Mouse (Mus musculus) skeletal muscle tissue, adult 2 months (tissue): ENCODE data around the gene Sgsm1.

Experiments
- DNase-seq: peaks from one replicate; pipeline ENCODE4 v3.0.0-alpha.2; 2012; ENCODE audit warnings: low read depth, low spot score

The Sgsm1 gene

GRCm38 (mm10) chr5:113283726-113284125, 26.9 kb downstream of the Sgsm1 start:
- DNase-seq = no peak

- no peak for DNase-seq
These were observed 29.0 kb downstream of the Sgsm1 start for GRCm38 (mm10) chr5:113281557-113281956.

DNA sequence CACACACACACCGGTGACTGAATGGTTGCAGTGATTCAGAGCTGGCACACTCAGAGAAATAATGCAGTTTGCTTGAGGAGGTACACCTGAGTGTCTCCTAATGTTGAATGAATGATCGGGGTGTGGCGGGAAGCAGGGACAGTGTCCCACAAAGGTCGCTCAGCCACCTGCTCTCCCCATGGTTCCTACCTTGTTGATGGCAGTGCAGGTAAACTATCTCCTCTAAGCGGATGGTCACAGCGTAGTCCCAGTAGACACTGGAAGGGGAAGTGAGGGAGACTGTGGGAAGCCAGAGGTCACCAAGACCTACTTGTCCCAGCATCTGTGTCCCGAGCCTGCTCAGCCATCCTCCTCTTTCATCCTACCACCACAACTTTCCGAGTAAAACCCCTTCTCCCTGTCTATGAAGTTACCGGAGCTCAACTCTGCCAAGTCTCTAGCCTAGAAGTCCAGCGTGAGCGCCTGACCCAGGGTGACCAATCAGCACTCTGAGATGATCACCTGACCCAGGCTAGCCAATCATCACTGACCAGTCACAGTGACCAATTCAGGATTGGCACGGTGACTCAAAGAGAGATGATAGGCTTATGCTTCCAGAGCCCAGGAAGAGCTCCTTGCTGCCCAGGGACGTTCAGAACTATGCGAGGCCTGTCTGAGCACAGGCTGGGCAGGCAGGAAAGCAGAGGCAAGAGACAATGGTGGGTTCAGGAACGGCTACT, 30.3 kb downstream of the Sgsm1 start:
- no peak for DNase-seq

- DNase-seq = no peak
These were observed 34.7 kb downstream of the Sgsm1 start for GRCm38 (mm10) chr5:113275839-113276238.

DNA sequence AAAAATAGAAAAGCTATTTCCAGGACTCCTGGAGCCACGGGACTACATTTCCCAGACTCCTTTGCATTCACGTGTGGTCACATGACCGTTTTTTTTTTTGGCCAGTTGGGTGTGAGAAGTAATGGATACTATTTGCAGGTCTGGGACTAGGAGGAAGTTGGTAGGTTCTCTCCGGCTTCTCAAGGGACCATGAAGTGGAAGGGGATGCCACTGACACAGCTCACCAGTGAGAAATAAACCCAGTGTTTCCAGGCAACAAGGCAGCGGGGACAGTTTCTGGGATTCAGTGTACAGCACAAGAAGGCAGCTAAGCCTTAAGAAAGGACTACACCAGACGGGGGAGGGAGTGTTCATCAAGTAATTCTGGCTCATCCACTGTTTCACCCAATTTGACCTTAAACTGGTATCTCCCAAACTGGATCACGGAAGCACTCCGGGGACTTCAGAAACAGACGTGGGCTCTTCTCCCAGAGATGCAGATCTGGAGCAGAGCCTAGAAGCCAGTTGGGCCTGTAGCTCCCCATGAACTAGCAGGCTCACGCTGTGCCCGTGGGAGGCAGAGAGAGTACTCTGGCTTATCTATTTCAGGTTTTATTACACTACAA, 39.3 kb downstream of the Sgsm1 start:
- DNase-seq = peak; percentile 49

DNA sequence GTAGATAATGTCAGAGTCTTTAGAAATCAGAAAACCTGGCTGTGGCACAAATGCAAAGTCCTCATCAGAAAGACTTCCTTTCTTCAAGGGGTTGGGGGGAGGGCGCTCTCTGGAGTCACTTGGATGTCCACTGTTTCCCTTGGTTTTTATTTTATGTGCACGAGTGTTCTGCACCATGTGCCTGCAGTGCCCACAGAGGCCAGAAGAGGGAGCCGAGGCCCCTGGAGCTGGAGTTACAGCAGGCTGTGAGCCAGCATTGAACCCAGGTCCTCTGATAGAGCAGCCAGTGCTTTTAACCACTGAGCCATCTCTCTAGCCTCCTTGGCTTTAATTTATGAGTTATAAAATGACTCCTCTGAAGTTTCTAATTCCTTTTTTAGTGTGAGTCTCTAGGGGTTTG, 40.5 kb downstream of the Sgsm1 start:
- no peak for DNase-seq

GRCm38 (mm10) chr5:113268246-113268645, 42.3 kb downstream of the Sgsm1 start:
- no peak for DNase-seq

- DNase-seq = no peak
These were observed 44.9 kb downstream of the Sgsm1 start for GRCm38 (mm10) chr5:113265637-113266036.

DNA sequence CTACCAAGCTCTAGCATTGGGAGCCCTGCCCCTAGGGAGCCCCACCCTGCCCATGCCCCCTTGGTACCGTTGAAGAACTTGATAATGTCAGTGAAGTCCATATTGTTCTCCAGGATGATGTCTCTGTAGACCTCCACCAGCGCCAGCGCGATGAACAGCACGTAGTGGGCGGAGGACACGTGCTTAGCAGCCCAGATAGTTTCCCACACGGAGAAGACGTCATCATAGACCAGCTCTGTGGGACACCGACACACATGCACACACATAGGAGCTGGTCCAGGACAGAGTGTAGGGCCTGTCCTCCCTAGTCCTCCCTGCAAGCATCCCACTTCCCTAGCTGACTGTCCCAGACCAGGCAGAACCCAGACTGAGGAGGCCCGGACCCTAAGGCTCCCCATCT, 59.8 kb downstream of the Sgsm1 start:
- no peak for DNase-seq

- DNase-seq = no peak
These were observed 61.2 kb downstream of the Sgsm1 start for GRCm38 (mm10) chr5:113249263-113249930.

GRCm38 (mm10) chr5:113230196-113230595, 80.4 kb downstream of the Sgsm1 start:
- DNase-seq = no peak

DNA sequence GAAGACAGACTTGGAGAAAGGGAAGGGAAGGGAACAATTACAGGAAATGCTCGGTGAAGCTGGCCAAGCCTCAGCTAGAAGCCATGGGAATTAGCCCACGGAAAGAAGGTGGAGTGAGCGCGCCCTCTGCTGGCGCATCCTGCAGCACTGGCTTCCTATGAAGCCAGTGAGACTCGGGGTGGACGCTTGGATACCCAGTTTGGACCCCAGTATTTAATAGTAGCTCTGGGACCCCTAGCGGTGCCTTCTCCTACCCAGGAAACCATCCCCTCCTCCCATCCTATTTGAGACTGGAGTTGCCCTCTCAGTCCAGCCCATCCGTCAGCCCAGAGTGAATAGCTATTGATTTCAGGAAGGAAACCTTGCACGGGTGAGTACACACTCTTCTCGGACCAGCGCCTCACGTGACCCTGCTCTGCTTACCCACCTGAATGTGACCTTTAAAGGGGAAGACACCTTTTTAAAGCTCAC, 83.9 kb downstream of the Sgsm1 start, which contains the start of gene Tmem211:
Gene Tmem211, plus strand, starts transcription at position 278 of the 471 bp plus-strand sequence.
- DNase-seq = peak; percentile 73

DNA sequence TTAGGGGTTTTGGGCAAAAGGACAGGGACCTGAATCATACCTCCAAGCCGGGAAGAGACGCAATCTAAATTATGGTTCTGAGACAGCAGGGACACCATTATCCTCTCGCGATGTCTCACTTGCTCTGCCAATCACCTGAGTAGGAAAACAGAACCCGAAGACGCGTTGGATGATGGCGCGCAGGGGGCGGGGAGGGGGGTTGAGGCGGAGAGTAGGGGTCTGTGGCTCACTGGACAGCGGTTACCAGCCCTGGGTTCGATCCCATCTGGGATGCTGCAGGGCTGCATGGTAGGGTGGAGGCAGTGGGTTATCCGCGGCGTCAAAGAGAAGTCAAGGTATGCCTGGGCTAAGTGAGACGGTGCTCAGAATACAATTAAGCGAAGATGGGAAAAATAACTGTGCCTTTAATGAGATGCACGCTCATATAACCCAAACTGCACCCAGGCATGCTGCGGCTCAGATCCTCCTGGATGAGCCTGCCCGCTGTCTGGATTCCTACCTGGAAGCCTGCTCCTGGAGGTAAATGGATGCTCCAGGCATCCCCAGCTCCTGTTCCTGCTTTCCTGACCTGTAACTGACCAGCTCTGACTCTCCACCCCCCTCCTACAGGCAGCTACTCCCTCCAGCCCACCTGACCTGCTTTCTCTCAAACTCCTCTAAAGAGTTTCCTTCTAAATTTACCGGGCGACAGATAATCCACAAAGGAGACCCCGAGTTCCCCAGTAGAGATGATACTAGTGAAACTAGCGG, 84.7 kb downstream of the Sgsm1 start:
- no peak for DNase-seq

- DNase-seq = no peak
These were observed 85.3 kb downstream of the Sgsm1 start for GRCm38 (mm10) chr5:113225271-113225670.

DNA sequence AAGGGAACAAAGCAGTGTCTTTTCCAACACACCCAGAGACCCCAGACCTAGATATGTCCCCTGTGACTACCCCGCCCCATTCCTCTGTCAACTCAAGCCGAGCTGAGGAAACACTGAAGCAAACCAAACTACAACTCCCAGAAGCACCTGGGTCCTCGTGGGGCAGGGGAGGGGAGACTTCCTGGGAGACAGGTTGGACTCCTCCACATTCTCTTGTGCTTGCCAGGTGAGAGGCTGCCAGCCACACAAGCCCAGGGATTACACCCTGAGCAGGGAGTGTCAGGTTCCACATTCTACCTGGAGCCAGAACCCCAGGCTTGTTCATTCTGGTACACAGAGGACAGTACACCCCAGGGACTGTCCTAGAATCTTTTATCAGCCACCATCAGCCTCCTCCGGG, 86.7 kb downstream of the Sgsm1 start:
- no peak for DNase-seq

DNA sequence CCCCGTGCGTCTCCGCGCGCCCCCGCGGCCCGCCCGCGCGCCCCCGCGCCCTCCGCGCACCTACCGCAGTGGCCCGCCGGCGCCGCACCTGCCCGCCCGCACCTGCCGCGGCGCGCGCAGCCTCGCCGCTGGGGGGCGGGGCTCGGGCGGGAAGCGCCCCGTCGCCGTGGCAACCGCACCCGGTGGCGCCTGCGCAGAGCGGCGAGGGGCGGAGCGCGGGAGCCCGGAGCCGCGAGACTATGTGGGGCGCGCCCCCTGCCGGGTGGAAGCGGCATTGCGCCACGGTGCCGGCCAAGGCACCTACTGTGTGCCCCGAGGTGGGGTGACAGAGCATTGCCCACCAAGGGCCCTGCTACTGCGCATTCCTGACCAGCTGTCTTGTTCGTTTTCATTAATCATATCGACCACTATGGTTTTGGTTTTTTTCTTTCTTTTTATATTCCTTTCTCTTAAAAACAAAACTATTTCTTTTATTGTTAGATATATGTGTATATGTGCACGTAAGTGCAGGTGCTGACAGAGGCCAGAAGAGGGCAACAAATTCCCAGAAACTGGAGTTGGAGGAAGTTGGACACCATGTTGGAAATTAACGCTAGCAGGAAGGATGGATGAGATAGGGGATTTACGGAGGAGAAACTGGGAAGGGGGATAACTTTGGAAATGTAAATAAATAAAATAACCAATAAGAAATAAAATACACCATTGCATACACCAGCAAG, 89.3 kb downstream of the Sgsm1 start, which contains the start of gene 2900026A02Rik:
Gene 2900026A02Rik, minus strand, starts transcription at position 90 of the 719 bp plus-strand sequence.
- DNase-seq = no peak

- DNase-seq = no peak
These were observed 90.0 kb downstream of the Sgsm1 start for GRCm38 (mm10) chr5:113220383-113221146.

DNA sequence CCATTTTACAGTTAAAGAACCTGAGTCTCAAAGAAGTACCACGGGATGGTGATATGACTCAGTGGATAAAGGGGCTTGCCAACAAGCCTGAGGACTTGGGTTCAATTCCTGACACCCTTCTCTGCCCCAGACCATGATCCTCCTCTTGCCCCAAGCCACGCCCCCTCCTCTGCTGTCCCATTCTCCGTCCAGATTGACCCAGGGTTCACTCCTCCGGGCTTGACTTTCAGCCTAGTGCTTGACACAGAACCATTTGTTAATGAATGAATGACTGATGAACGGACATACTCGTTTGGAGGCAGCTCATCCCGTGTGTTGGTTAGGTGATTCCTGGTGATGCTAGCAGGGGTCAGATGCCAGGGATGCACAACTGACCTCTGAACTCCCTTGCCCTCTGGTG, 90.7 kb downstream of the Sgsm1 start:
- no peak for DNase-seq

- no peak for DNase-seq
These were observed 91.1 kb downstream of the Sgsm1 start for GRCm38 (mm10) chr5:113219450-113219849.

GRCm38 (mm10) chr5:113218617-113219235, 91.9 kb downstream of the Sgsm1 start:
- DNase-seq = no peak
